Mouse (Mus musculus): ENCODE measurements around the gene Maats1. TPM values are rescaled to one million over a fixed set of nuclear protein-coding genes. Genes with fewer than 3 reads are reported as not detected.

The Maats1 gene
- polyA plus RNA-seq, 1 experiment from 2014 or later: not detected

DNA sequence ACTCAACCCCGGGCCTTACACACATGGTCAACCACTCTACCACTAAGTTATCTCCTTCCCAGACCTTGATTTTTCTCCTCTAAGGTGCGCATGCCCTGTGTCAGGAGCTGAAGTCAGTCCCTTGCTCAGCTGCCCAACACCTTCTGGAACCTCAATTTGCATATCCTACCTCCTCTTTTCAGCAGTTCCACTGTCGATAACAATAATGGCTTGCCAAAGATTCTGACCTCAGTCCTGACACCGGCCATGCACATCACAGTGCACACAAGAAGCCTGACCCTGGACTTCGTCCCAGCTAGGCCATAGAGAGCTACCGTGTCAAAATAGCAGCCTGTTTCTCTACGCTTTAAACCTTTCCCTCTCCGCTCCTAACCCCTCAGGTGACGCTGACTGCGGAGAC lies 31.5 kb upstream of the Maats1 start:
- no peaks in the 10 kb centered on the region for H3K9me3 ChIP-seq (ENCODE audit: control insufficient read depth, low read length)
- H3K9ac ChIP-seq (ENCODE audit: low read depth, low read length): no peak overlapping the region
- H3K36me3 ChIP-seq (ENCODE audit: control insufficient read depth, insufficient read depth, low read length): no peaks in the 10 kb centered on the region
- H3K4me3 ChIP-seq (ENCODE audit: low read length): no peak overlapping the region
- no peak overlapping the region for H3K27ac ChIP-seq (ENCODE audit: low read depth, low read length)
- ATAC-seq (ENCODE audit: low FRiP score, low TSS enrichment): no peak
- no peaks in the 10 kb centered on the region for H3K27me3 ChIP-seq (ENCODE audit: control insufficient read depth, insufficient read depth, low read length)
- H3K4me1 ChIP-seq (ENCODE audit: control insufficient read depth, insufficient read depth, low read length): no peaks in the 10 kb centered on the region
- no peak overlapping the region for H3K4me2 ChIP-seq (replicated peaks; ENCODE audit: low read depth, low read length)
- 83% methylated on average over 10 of the region's 10 CpGs for WGBS

- 95% methylated on average over 4 of the region's 4 CpGs for WGBS
- no peak overlapping the region for H3K9ac ChIP-seq (ENCODE audit: low read depth, low read length)
Measured at GRCm38 (mm10) chr16:38372876-38373275, 30.9 kb upstream of the Maats1 start.

DNA sequence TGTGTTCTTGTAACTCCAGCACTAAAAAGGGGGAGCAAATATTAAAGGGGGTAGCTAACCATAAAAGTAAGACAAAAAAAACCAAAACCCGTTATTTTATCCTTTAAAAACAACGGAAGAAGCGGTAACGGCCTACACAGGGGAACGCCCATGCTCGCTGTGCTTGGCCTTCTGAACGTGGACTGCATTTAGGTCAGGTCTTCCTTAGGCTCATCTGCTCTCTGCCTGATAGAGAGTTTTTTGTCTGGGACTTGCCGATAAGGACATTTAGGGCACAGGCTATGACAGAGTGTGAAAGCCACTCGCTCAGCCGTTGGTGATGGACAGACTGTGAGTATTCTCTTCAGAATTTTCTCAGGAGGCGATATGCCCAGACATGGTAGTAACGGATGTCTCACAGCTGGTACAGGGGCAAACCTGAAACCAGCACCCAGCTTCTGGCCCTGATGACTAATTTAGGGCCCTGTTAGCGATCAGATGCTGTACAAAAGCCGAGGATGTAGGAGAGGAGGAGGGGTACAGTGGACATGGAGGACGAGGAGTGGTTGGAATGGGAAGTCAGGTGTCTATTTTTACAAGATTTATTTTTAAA lies 29.9 kb upstream of the Maats1 start:
- no peaks in the 10 kb centered on the region for H3K36me3 ChIP-seq (ENCODE audit: control insufficient read depth, insufficient read depth, low read length)
- no peaks in the 10 kb centered on the region for H3K9me3 ChIP-seq (ENCODE audit: control insufficient read depth, low read length)
- WGBS: 81% methylated on average over 15 of the region's 15 CpGs
- H3K4me2 ChIP-seq (replicated peaks; ENCODE audit: low read depth, low read length): no peak overlapping the region
- no peak for ATAC-seq (ENCODE audit: low FRiP score, low TSS enrichment)
- no peak overlapping the region for H3K27ac ChIP-seq (ENCODE audit: low read depth, low read length)
- H3K4me3 ChIP-seq (ENCODE audit: low read length): no peak overlapping the region
- H3K4me1 ChIP-seq (ENCODE audit: control insufficient read depth, insufficient read depth, low read length): no peaks in the 10 kb centered on the region
- no peaks in the 10 kb centered on the region for H3K27me3 ChIP-seq (ENCODE audit: control insufficient read depth, insufficient read depth, low read length)
- no peak overlapping the region for H3K9ac ChIP-seq (ENCODE audit: low read depth, low read length)

More at GRCm38 (mm10) chr16:38372876-38373275, 30.9 kb upstream of the Maats1 start:
- Histone ChIP-seq H3K4me2 (replicated peaks; ENCODE audit: low read depth, low read length) (no peak overlapping the region), H3K27me3 (ENCODE audit: control insufficient read depth, insufficient read depth, low read length) (no peaks in the 10 kb centered on the region), H3K4me3 (ENCODE audit: low read length) (no peak overlapping the region), H3K9me3 (ENCODE audit: control insufficient read depth, low read length) (no peaks in the 10 kb centered on the region), H3K27ac (ENCODE audit: low read depth, low read length) (no peak overlapping the region), H3K36me3 (ENCODE audit: control insufficient read depth, insufficient read depth, low read length) (no peaks in the 10 kb centered on the region), H3K4me1 (ENCODE audit: control insufficient read depth, insufficient read depth, low read length) (no peaks in the 10 kb centered on the region)
- no peak for ATAC-seq (ENCODE audit: low FRiP score, low TSS enrichment)

DNA sequence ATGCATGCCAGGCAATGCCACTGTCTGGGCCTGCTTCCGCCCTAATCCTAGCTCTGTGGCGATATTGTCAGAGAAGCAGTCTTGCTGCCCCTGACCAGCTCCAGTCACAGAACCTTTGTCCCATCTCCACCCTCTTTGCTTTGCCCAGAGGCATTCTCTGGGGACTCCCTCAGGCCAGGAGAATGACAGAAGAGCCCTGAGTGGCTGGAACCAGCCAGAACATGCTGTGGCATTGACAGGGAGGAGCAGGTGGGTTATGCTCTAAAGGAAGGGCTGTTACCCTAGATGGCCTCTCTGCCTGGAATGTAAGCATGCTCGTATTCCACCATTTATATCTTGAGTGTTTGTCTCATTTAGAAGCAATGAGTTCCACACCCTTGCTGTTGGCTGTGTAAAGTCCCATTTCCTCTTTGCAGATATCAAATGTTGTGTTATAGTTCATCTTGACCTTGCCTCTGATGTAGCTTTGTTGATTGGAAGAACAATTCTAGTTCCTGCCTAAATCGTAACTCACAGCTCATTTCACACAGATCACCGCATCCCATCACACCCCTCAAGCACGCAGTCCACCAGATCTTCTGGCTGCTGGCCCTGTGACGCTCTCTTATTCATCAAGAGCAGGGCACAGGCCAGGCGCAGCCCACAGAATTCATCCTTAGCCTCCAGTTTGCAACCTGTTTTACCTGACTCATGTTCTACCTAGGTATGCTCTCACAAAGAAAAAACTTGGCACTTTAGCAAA lies 28.9 kb upstream of the Maats1 start:
- no peaks in the 10 kb centered on the region for H3K4me1 ChIP-seq (ENCODE audit: control insufficient read depth, insufficient read depth, low read length)
- H3K4me3 ChIP-seq (ENCODE audit: low read length): no peak overlapping the region
- no peak overlapping the region for H3K9ac ChIP-seq (ENCODE audit: low read depth, low read length)
- H3K9me3 ChIP-seq (ENCODE audit: control insufficient read depth, low read length): no peaks in the 10 kb centered on the region
- no peaks in the 10 kb centered on the region for H3K36me3 ChIP-seq (ENCODE audit: control insufficient read depth, insufficient read depth, low read length)
- ATAC-seq (ENCODE audit: low FRiP score, low TSS enrichment): no peak
- H3K27me3 ChIP-seq (ENCODE audit: control insufficient read depth, insufficient read depth, low read length): no peaks in the 10 kb centered on the region
- H3K4me2 ChIP-seq (replicated peaks; ENCODE audit: low read depth, low read length): no peak overlapping the region
- 67% methylated on average over 8 of the region's 8 CpGs for WGBS
- H3K27ac ChIP-seq (ENCODE audit: low read depth, low read length): no peak overlapping the region

DNA sequence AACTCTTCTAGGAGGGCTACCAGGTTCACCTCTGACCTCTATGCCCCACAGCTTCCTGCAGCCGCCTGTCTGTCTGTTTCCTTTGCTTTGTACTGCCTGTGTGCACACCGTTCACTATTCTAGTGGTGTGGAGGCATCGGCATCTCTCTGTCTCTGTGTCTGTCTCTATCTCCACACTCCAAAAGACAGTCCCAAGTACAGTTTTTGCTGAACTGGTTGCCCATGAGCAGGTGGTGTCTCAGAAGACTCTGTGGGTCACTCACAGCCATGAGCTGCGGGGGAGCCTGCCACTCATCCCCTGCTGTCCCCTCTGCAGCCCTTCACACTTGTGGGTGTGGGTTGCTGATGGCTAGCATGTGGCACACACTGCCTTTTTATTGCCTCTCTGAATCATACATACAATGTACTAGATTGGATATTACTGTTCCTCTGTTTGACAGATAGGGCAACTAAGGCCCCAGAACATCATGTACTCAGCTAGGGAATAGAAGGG lies 28.1 kb upstream of the Maats1 start:
- Histone ChIP-seq H3K4me2 (replicated peaks; ENCODE audit: low read depth, low read length) (no peak overlapping the region), H3K36me3 (ENCODE audit: control insufficient read depth, insufficient read depth, low read length) (no peaks in the 10 kb centered on the region), H3K4me3 (ENCODE audit: low read length) (no peak overlapping the region), H3K9ac (ENCODE audit: low read depth, low read length) (no peak overlapping the region), H3K27me3 (ENCODE audit: control insufficient read depth, insufficient read depth, low read length) (no peaks in the 10 kb centered on the region), H3K4me1 (ENCODE audit: control insufficient read depth, insufficient read depth, low read length) (no peaks in the 10 kb centered on the region), H3K9me3 (ENCODE audit: control insufficient read depth, low read length) (no peaks in the 10 kb centered on the region), H3K27ac (ENCODE audit: low read depth, low read length) (no peak overlapping the region)
- ATAC-seq (ENCODE audit: low FRiP score, low TSS enrichment): no peak
- WGBS: 76% methylated on average over 4 of the region's 4 CpGs

DNA sequence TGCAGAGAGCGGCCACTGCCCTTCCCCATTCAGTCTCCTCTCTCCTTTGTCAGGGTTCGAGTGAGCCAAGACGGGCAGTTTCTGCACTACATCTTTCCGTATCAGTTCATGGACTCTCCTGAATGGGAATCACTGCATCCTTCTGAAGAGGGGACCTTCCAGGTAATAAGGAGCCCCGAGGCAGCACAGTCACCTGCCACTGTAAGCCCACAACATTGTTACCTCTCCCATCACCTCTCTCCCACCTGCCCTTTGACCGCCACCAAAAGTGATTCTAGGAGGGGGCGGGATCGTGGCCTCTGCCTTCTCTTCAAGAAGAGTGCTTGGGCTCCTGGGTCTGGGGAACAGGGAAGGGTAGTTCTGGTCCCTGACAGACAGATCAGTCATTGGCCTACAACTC lies 27.5 kb upstream of the Maats1 start:
- no peak for ATAC-seq (ENCODE audit: low FRiP score, low TSS enrichment)
- no peaks in the 10 kb centered on the region for H3K4me1 ChIP-seq (ENCODE audit: control insufficient read depth, insufficient read depth, low read length)
- H3K4me2 ChIP-seq (replicated peaks; ENCODE audit: low read depth, low read length): no peak overlapping the region
- no peak overlapping the region for H3K4me3 ChIP-seq (ENCODE audit: low read length)
- no peak overlapping the region for H3K27ac ChIP-seq (ENCODE audit: low read depth, low read length)
- no peaks in the 10 kb centered on the region for H3K9me3 ChIP-seq (ENCODE audit: control insufficient read depth, low read length)
- H3K36me3 ChIP-seq (ENCODE audit: control insufficient read depth, insufficient read depth, low read length): no peaks in the 10 kb centered on the region
- WGBS: 86% methylated on average over 8 of the region's 8 CpGs
- H3K27me3 ChIP-seq (ENCODE audit: control insufficient read depth, insufficient read depth, low read length): no peaks in the 10 kb centered on the region
- H3K9ac ChIP-seq (ENCODE audit: low read depth, low read length): no peak overlapping the region

DNA sequence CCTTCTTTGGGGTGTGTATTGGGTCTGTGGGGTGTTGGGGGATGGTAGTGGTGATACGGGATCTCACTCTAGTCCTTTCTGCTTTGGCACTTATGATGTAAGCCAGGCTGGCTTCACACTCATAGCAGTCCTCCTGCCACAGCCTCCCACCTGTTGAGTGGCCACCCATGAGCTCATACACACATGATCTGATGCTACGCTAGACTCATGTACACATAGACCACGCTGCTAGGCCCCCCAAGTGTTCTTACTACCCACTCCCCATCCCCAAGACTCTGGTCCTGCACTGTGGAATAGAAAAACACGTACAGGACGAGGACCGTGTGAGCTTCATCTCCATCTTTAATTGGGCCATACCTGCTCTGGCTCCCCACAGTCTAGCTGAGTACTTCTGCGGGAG lies 27.1 kb upstream of the Maats1 start:
- Histone ChIP-seq H3K36me3 (ENCODE audit: control insufficient read depth, insufficient read depth, low read length) (no peaks in the 10 kb centered on the region), H3K4me1 (ENCODE audit: control insufficient read depth, insufficient read depth, low read length) (no peaks in the 10 kb centered on the region), H3K27ac (ENCODE audit: low read depth, low read length) (no peak overlapping the region), H3K4me3 (ENCODE audit: low read length) (no peak overlapping the region), H3K27me3 (ENCODE audit: control insufficient read depth, insufficient read depth, low read length) (no peaks in the 10 kb centered on the region), H3K9me3 (ENCODE audit: control insufficient read depth, low read length) (no peaks in the 10 kb centered on the region), H3K9ac (ENCODE audit: low read depth, low read length) (no peak overlapping the region), H3K4me2 (replicated peaks; ENCODE audit: low read depth, low read length) (no peak overlapping the region)
- no peak for ATAC-seq (ENCODE audit: low FRiP score, low TSS enrichment)
- 88% methylated on average over 7 of the region's 7 CpGs for WGBS

DNA sequence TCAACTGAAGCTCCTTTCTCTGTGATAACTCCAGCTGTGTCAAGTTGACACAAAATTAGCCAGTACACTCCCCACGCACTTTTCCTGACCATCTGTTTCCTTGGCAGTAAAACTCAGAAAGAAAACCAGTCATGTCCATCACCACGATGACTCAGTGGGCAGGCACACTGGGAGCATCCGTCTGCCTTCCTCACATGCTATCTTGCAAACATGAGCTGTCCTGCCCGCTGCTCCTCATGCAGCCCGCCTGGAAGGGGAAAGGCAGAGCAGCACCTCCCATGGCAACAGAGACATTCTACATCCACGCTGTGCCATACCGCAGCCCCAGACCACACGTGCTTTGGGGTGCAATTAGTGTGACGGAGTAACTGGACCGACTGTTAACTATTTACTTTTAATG lies 26.4 kb upstream of the Maats1 start:
- Histone ChIP-seq H3K27ac (ENCODE audit: low read depth, low read length) (no peak overlapping the region), H3K4me2 (replicated peaks; ENCODE audit: low read depth, low read length) (no peak overlapping the region), H3K9me3 (ENCODE audit: control insufficient read depth, low read length) (no peaks in the 10 kb centered on the region), H3K4me1 (ENCODE audit: control insufficient read depth, insufficient read depth, low read length) (no peaks in the 10 kb centered on the region), H3K4me3 (ENCODE audit: low read length) (no peak overlapping the region), H3K36me3 (ENCODE audit: control insufficient read depth, insufficient read depth, low read length) (no peaks in the 10 kb centered on the region), H3K27me3 (ENCODE audit: control insufficient read depth, insufficient read depth, low read length) (no peaks in the 10 kb centered on the region), H3K9ac (ENCODE audit: low read depth, low read length) (no peak overlapping the region)
- 54% methylated on average over 10 of the region's 10 CpGs for WGBS
- ATAC-seq (ENCODE audit: low FRiP score, low TSS enrichment): peak; percentile 49; the same call in 1 of the 2 replicates

DNA sequence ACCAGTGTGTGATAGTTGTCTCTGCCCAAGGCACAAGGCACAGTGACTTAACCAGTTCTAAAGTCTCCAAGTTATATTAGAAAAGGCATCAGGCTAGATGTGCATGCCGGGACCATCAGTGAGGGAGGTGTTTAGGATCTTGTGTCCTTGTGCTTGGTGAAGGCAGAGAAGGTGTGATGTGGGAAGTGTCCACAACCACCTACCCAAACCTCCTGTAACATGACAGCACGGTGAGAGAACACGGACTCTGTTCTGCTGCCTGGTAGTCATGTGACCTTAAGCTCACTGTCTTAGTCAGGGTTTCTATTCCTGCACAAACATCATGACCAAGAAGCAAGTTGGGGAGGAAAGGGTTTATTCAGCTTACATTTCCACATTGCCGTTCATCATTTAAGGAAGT lies 24.3 kb upstream of the Maats1 start:
- Histone ChIP-seq H3K27me3 (ENCODE audit: control insufficient read depth, insufficient read depth, low read length) (no peaks in the 10 kb centered on the region), H3K36me3 (ENCODE audit: control insufficient read depth, insufficient read depth, low read length) (no peaks in the 10 kb centered on the region), H3K4me2 (replicated peaks; ENCODE audit: low read depth, low read length) (no peak overlapping the region), H3K9ac (ENCODE audit: low read depth, low read length) (no peak overlapping the region), H3K9me3 (ENCODE audit: control insufficient read depth, low read length) (no peaks in the 10 kb centered on the region), H3K27ac (ENCODE audit: low read depth, low read length) (no peak overlapping the region), H3K4me3 (ENCODE audit: low read length) (no peak overlapping the region), H3K4me1 (ENCODE audit: control insufficient read depth, insufficient read depth, low read length) (no peaks in the 10 kb centered on the region)
- ATAC-seq (ENCODE audit: low FRiP score, low TSS enrichment): no peak
- WGBS: 78% methylated on average over 4 of the region's 4 CpGs

Measured in kidney, embryonic 14.5 days (tissue).